Mouse (Mus musculus) hindbrain, embryonic 14.5 days (tissue): Measurements from ENCODE around the gene Glb1l. TPM values are rescaled to one million over a fixed set of nuclear protein-coding genes. Genes with fewer than 3 reads are reported as not detected.
"Not testable (repeated sequence)": the region's sequence is repeated elsewhere in the genome, so short reads cannot be mapped to it uniquely, and the experiment has no call there.

Source experiments
- ATAC-seq: fragments of 200-750 bp; cut with Nextera tagmentation; 2 replicates; pipeline ENCODE4 v1.8.0; 2017; ENCODE audit warnings: moderate number of reproducible peaks, mild to moderate bottlenecking, moderate TSS enrichment, moderate library complexity; ENCODE audit not compliant: low FRiP score
- DNase-seq: peaks from one replicate; pipeline ENCODE4 v3.0.0-alpha.2; 2015; ENCODE audit warnings: low spot score
- H3K27ac ChIP-seq: fragments of 300-500 bp; sonication (generic); 2 replicates; pipeline ENCODE4 v1.5.1; 2014; ENCODE audit warnings: mild to moderate bottlenecking, moderate library complexity
- H3K27me3 ChIP-seq: fragments of 300-500 bp; sonication (generic); 2 replicates; pipeline ENCODE4 v1.6.1; 2014; ENCODE audit warnings: mild to moderate bottlenecking, low read length, mixed read lengths; ENCODE audit not compliant: control insufficient read depth, insufficient read depth
- H3K36me3 ChIP-seq: fragments of 300-500 bp; sonication (generic); replicated peaks from 2 replicates; pipeline ENCODE4 v1.6.1; 2014; ENCODE audit not compliant: control insufficient read depth, insufficient read depth
- H3K4me1 ChIP-seq: fragments of 300-500 bp; sonication (generic); replicated peaks from 2 replicates; pipeline ENCODE4 v1.6.1; 2014; ENCODE audit warnings: antibody characterized with exemption, low read length, mixed read lengths; ENCODE audit not compliant: control insufficient read depth, insufficient read depth
- H3K4me2 ChIP-seq: fragments of 300-500 bp; sonication (generic); replicated peaks from 2 replicates; pipeline ENCODE4 v1.6.1; 2014; ENCODE audit warnings: mild to moderate bottlenecking, moderate library complexity
- H3K4me3 ChIP-seq: fragments of 300-500 bp; sonication (generic); replicated peaks from 2 replicates; pipeline ENCODE4 v1.5.1; 2014; ENCODE audit warnings: mild to moderate bottlenecking, low read length
- H3K9ac ChIP-seq: fragments of 300-500 bp; sonication (generic); 2 replicates; pipeline ENCODE4 v1.6.1; 2014
- H3K9me3 ChIP-seq: fragments of 300-500 bp; sonication (generic); 2 replicates; pipeline ENCODE4 v1.6.1; 2016; ENCODE audit warnings: low read length; ENCODE audit not compliant: control insufficient read depth
- WGBS: fragments of 180-500 bp; shearing (Covaris S2); extraction: QIAGEN DNeasy Blood & Tissue Kit; methylation state at CpG from one replicate; pipeline ENCODE4 v1.1.7; 2014; 5-methylcytosine and 5-hydroxymethylcytosine counted together
- polyA plus RNA-seq: library from polyadenylated mRNA; unstranded; fragments of >200 nt; fragmentation: Nextera tagmentation; extraction: Ambion mirVana; gene quantifications from 2 replicates; pipeline ENCODE4 v1.2.1, GENCODE M21; 2014

Gene Glb1l
- polyA plus RNA-seq, 1 experiment from 2014 or later: 19.5 TPM

- not testable (repeated sequence) for H3K36me3 ChIP-seq, ATAC-seq, H3K4me2 ChIP-seq, H3K27me3 ChIP-seq, DNase-seq, H3K9me3 ChIP-seq, H3K27ac ChIP-seq, H3K4me3 ChIP-seq, H3K9ac ChIP-seq
- WGBS: 76% methylated on average over 4 of the region's 4 CpGs
- peaks cover 11% of the 10 kb centered on the region for H3K4me1 ChIP-seq
These were observed 21.9 kb upstream of the Glb1l start for GRCm38 (mm10) chr1:75232489-75232888.

- Histone ChIP-seq H3K27me3 (no peaks in the 10 kb centered on the region), H3K4me2 (no peak within 1 kb of the TSS), H3K36me3 (no peaks in the 10 kb centered on the region), H3K9ac (no peak within 1 kb of the TSS), H3K27ac (no peak within 1 kb of the TSS), H3K9me3 (no peaks in the 10 kb centered on the region), H3K4me3 (no peak within 1 kb of the TSS), H3K4me1 (0 out of 2 replicates have a peak, but pooled peaks cover 4% of the 10 kb centered on the region)
- no peak for DNase-seq
- no peak for ATAC-seq
- WGBS: 75% methylated on average over 5 of the region's 5 CpGs
These were observed 21.1 kb upstream of the Glb1l start, which contains the start of gene A630095N17Rik for GRCm38 (mm10) chr1:75231664-75232152. Gene A630095N17Rik, minus strand, starts transcription at chr1:75232102.

GRCm38 (mm10) chr1:75231224-75231623, 20.6 kb upstream of the Glb1l start:
- no peak for DNase-seq
- H3K27me3 ChIP-seq: no peaks in the 10 kb centered on the region
- H3K9me3 ChIP-seq: no peaks in the 10 kb centered on the region
- H3K4me1 ChIP-seq: 0 out of 2 replicates have a peak, but pooled peaks cover 4% of the 10 kb centered on the region
- H3K4me2 ChIP-seq: no peak overlapping the region
- no peak overlapping the region for H3K9ac ChIP-seq
- 82% methylated on average over 4 of the region's 4 CpGs for WGBS
- ATAC-seq: no peak
- no peak overlapping the region for H3K4me3 ChIP-seq
- H3K27ac ChIP-seq: no peak overlapping the region
- no peaks in the 10 kb centered on the region for H3K36me3 ChIP-seq

GRCm38 (mm10) chr1:75230335-75230994, 19.9 kb upstream of the Glb1l start:
- no peaks in the 10 kb centered on the region for H3K36me3 ChIP-seq
- H3K27me3 ChIP-seq: no peaks in the 10 kb centered on the region
- H3K9ac ChIP-seq: no peak overlapping the region
- WGBS: 81% methylated on average over 7 of the region's 7 CpGs
- no peak overlapping the region for H3K27ac ChIP-seq
- no peaks in the 10 kb centered on the region for H3K9me3 ChIP-seq
- no peak overlapping the region for H3K4me2 ChIP-seq
- H3K4me1 ChIP-seq: no peaks in the 10 kb centered on the region
- H3K4me3 ChIP-seq: no peak overlapping the region
- ATAC-seq (no peak), DNase-seq (no peak)

- Histone ChIP-seq H3K4me2 (no peak overlapping the region), H3K9ac (no peak overlapping the region), H3K4me1 (no peaks in the 10 kb centered on the region), H3K27me3 (no peaks in the 10 kb centered on the region), H3K9me3 (no peaks in the 10 kb centered on the region), H3K27ac (no peak overlapping the region), H3K4me3 (no peak overlapping the region), H3K36me3 (no peaks in the 10 kb centered on the region)
- DNase-seq (no peak), ATAC-seq (no peak)
- WGBS: 79% methylated on average over 4 of the region's 4 CpGs
These were observed 18.5 kb upstream of the Glb1l start for GRCm38 (mm10) chr1:75229158-75229557.

GRCm38 (mm10) chr1:75227653-75228052, 17.0 kb upstream of the Glb1l start:
- DNase-seq (no peak), ATAC-seq (no peak)
- Histone ChIP-seq H3K4me1 (no peaks in the 10 kb centered on the region), H3K9ac (no peak overlapping the region), H3K27ac (no peak overlapping the region), H3K36me3 (no peaks in the 10 kb centered on the region), H3K4me2 (no peak overlapping the region), H3K27me3 (peaks cover 4% of the 10 kb centered on the region; the same call in 1 of the 2 replicates), H3K4me3 (no peak overlapping the region), H3K9me3 (no peaks in the 10 kb centered on the region)
- WGBS: 65% methylated on average over 1 of the region's 1 CpGs

GRCm38 (mm10) chr1:75226138-75226537, 15.5 kb upstream of the Glb1l start:
- DNase-seq (no peak), ATAC-seq (no peak)
- H3K36me3 ChIP-seq: no peaks in the 10 kb centered on the region
- H3K4me1 ChIP-seq: no peaks in the 10 kb centered on the region
- H3K4me2 ChIP-seq: no peak overlapping the region
- no peaks in the 10 kb centered on the region for H3K9me3 ChIP-seq
- no peak overlapping the region for H3K9ac ChIP-seq
- H3K4me3 ChIP-seq: no peak overlapping the region
- 78% methylated on average over 2 of the region's 2 CpGs for WGBS
- H3K27ac ChIP-seq: no peak overlapping the region
- H3K27me3 ChIP-seq: peaks cover 11% of the 10 kb centered on the region

- no peak overlapping the region for H3K4me2 ChIP-seq
- DNase-seq (no peak), ATAC-seq (no peak)
- H3K36me3 ChIP-seq: no peaks in the 10 kb centered on the region
- no peak overlapping the region for H3K4me3 ChIP-seq
- H3K27me3 ChIP-seq: peaks cover 18% of the 10 kb centered on the region
- WGBS: 72% methylated on average over 3 of the region's 3 CpGs
- H3K9ac ChIP-seq: no peak overlapping the region
- H3K27ac ChIP-seq: no peak overlapping the region
- no peaks in the 10 kb centered on the region for H3K4me1 ChIP-seq
- H3K9me3 ChIP-seq: no peaks in the 10 kb centered on the region
These were observed 14.9 kb upstream of the Glb1l start for GRCm38 (mm10) chr1:75225473-75225872.

- peaks cover 10% of the 10 kb centered on the region for H3K4me1 ChIP-seq
- H3K9me3 ChIP-seq: no peaks in the 10 kb centered on the region
- H3K27me3 ChIP-seq: peaks cover 37% of the 10 kb centered on the region
- no peak overlapping the region for H3K9ac ChIP-seq
- DNase-seq: no peak
- H3K36me3 ChIP-seq: no peaks in the 10 kb centered on the region
- H3K4me2 ChIP-seq: no peak overlapping the region
- no peak overlapping the region for H3K27ac ChIP-seq
- no peak for ATAC-seq
- WGBS: 75% methylated on average over 6 of the region's 6 CpGs
- H3K4me3 ChIP-seq: no peak overlapping the region
These were observed 12.9 kb upstream of the Glb1l start for GRCm38 (mm10) chr1:75223532-75223931.
